Mouse (Mus musculus): ENCODE results near the gene Dennd1a. TPM values are rescaled to one million over a fixed set of nuclear protein-coding genes. Genes with fewer than 3 reads are reported as not detected.

Dennd1a gene
- total RNA-seq, 1 experiment from 2014 or later = 35.3 TPM

DNA sequence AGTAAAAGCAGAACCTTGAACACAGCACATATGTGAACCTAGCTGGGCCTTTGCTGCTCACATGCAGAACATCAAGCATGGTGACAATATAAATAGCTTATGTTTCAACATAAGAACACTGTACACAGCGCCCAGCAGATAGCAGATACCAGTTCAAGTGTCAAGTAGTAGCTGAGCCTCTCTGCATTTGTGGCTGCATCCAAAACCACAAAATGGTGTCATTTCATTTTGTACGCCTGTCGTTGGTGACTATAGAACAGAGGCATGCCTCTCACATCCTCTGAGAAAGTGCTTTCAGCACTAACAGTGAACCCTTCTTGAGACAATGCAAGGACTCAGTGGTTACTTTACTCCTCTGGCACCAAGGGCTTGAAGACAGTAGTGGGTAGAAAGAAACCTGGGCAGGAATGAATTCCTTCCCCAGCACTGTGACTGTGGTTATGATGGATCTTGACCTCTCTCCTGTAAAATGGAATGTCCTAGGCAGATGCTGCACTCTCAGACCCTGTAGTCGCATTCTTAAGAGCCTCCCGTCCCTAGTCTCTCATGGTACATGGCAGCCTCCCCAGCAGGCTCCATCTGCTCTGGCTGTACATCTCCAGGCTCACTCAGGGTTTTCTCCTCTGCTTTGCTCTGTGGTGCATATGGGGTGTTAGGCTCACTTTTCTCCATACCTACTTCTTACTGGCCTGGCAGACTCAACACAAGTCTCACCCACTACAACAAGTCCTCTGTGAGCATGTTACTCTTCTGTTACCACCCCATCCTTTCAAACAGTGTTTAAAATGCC is 154.0 kb downstream of the Dennd1a start:
- no peak for ATAC-seq (ENCODE audit: extremely low read depth, insufficient number of reproducible peaks, low FRiP score, poor library complexity, severe bottlenecking)

DNA sequence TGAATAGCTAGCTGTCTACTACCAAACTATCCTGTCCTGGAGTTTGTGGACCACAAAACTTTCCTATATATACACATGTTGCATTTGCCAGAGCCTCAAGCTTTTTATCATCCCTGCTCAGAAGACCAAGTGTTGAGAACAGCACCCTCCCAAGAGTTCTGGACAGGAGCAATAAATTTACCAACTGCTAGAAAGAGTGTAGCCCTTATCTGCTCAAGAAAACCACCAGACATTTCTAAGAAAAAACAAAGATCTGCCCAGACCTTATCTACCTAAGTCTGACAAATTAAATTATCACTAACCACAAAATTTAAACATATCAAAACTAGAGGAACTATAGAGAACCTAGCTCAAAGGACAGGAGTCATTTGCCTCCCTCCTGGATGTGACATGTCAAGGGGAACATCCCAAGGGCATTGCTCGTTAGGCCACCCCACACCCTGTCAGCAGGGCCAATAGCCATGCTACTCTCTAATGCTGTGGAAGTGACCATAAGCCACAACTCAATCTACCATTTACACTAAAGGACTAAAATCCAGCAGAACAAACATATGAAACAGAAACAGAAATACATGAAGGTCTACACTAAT is 154.9 kb downstream of the Dennd1a start:
- no peak for ATAC-seq (ENCODE audit: extremely low read depth, insufficient number of reproducible peaks, low FRiP score, poor library complexity, severe bottlenecking)

DNA sequence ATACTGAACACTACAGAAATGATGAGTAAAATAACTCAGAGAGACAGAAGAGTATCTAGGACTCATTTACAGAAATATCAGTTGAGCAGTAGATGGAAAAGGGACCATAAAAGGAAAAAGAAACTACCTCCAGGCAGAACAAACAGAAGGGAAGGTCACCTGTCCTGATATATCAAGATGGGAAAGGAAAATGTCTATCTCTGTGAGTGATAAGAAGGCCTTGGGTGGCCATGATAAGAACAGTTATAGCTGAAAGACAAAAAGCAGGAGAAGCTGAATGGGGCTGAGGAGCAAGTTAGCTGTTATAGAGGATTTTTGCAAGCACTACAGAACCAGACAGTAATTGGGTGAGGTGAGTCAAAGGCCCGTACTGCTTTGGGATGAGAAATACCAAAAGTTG is 155.7 kb downstream of the Dennd1a start:
- ATAC-seq (ENCODE audit: extremely low read depth, insufficient number of reproducible peaks, low FRiP score, poor library complexity, severe bottlenecking) = no peak

DNA sequence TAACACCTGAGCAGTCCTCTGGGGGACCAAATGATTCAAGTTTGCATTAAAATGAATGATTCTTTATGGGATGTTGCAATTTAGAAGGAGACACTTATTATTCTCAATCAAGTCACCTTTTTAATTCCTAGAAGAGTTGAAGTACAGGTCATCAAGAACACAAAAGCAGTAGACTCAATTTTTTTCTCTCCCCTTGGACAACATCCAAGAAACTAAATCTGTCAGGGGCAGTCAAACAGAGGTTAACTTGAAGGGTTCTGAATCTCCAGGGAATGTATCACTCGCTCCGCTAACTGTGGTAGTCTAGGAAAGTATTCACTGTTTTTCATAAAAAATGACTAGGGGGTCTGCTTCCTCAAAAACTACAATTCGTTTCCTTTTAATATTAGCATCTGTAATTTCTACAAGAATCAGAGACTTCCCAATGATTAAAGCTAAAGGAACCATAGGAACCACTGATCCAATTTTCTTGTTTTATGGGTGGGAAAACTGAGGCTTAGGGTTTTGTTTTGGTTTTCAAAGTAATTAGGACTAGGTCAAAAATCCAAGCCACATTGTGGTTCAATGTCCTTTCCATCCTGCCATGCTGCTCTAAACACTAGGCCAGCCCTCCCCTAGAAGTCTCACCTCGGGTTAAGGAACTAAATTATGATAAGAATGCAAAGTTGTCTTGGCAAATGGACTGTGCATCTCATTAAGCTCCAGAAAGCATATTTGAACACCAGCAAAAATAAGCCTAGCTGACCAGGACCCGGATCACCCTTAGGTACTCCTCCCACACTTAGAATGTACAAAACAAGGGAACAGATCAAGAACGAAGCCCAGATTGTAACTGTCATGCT is 157.0 kb downstream of the Dennd1a start:
- ATAC-seq (ENCODE audit: extremely low read depth, insufficient number of reproducible peaks, low FRiP score, poor library complexity, severe bottlenecking) = no peak

DNA sequence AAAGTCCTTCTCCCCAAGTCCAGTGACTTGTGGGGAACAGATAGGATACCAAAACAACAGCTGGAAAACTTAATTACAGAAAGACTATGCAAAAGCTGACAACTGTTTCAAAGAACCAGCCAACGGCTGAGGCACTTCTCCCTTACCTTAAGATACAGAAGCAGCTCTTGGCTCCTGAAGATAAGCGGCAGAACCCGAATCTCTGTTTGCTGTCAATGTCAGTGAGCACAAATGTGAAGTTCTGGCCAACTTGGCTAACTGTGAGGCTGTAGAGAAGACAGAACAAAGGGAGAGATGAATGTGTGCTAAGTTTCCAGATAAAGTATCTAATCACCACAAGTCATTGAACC is 160.8 kb downstream of the Dennd1a start:
- no peak for ATAC-seq (ENCODE audit: extremely low read depth, insufficient number of reproducible peaks, low FRiP score, poor library complexity, severe bottlenecking)

DNA sequence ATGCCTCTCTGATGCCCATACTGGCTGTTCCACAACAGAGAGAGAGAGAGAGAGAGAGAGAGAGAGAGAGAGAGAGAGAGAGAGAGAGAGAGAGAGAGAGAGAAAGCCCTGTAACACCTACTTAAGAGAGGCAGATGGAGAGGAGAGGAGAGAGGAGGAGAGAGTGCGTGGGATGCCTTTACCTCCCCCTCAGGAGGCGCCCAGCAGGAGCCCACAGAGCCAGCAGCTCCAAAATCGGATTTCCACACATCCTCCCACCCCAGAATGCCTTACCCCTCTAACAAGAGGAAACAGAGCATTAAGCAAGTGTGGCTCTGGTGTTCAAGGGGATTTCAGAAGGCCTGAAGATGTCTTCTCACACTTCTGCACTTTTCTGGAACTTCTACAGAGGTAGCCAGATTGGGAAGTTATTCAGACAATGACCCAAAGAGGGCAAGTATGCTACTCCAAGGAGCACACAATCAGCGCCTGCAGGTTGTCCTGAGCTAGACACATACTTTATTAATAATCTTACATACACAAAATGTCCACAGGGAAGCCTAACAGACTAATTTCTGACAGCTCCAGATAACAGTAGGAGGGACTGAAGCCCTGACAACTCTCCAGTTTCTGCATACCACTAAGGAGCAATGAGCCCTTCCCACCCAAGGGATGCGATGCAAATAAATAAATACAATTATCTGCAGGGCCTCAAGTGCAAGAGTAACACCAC is 161.4 kb downstream of the Dennd1a start:
- no peak for ATAC-seq (ENCODE audit: extremely low read depth, insufficient number of reproducible peaks, low FRiP score, poor library complexity, severe bottlenecking)

DNA sequence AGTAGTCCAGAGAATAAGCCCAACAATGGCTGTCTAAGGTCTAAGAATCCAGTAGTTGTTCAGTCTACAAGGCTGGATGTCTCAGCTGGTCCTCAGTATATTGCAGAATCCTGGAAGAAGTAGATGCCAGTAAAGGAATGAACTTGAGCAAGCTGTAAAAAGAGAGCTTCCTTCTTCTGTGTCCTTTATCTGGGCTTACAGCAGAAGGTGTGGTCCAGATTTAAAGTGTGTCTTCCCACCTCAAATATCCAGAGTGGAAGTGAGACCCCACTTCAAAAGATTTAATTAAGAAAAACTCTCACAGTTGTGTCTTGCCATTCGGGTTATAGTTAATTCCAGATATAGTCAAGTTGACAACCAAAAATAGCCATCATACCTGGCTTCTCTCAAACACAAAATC is 162.5 kb downstream of the Dennd1a start:
- ATAC-seq (ENCODE audit: extremely low read depth, insufficient number of reproducible peaks, low FRiP score, poor library complexity, severe bottlenecking) = no peak

DNA sequence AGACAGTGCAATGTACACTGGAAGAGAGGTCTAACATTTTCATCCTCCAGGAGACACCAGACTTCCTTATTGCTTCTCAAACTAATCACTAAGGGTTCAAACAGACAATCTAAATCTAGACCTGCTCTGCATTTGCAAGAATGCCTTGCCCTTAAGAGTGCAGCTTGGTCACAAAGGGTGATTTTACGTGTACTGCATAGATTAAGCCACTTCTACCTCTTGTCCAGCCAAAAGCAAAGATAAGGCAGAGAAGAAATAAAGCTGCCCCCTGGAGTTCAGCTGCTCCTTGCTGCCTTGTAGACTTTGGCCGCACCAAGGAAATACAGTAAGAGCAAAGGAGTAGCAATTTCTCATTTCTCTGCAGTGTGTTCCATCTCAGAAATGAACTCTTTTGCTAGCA is 172.2 kb downstream of the Dennd1a start:
- ATAC-seq (ENCODE audit: extremely low read depth, insufficient number of reproducible peaks, low FRiP score, poor library complexity, severe bottlenecking) = no peak

DNA sequence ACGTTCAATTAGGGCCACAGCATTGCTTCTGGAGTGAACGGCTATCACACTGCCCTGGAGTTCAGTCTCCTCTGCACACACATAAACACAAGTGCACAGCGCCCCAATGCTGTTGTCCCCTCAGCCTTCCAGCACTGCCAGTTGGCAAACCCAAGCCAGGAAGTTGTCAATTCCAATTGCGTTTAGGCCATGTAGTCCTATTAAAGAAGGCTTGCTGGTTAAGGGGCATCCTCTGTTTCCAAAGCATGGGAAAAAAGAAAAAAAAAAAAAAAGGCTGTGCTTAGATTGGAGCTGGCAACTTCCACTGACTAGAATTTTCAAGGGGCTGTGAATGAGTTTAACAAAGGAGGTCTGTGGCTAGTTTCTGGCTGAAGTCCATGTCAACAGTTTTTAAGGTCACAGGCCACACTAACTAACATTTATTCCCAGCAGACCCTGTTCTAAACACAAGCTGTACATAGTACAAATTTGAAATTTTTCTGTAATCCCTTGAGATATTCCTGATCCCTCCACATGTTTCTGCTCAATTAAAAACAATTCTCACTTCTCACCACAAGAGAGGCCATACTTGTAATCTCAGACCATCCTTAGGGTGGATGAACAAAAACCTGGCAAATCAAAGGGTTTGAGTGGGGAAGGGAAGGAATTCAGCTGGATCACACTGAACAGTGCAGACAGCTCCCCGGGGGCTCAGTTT is 175.4 kb downstream of the Dennd1a start:
- ATAC-seq (ENCODE audit: extremely low read depth, insufficient number of reproducible peaks, low FRiP score, poor library complexity, severe bottlenecking) = no peak

DNA sequence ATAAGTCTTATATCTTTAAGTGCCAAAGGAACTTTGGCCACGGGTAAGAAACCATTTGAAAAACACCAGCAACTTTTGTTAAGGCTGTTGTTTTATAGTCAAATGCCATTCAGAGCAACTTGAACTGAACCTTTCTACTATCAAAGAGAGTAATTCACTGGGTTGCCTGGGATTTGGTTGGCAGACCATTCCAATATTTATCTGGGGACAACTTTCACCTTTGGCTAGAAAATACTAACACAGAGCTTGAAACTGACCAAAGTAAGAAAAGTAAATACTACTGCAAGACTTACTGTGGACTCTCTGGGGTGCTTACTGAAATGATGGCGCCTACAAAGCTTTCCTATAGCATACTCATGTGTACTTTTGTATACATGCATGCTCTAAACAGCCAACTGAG is 178.6 kb downstream of the Dennd1a start:
- no peak for ATAC-seq (ENCODE audit: extremely low read depth, insufficient number of reproducible peaks, low FRiP score, poor library complexity, severe bottlenecking)

DNA sequence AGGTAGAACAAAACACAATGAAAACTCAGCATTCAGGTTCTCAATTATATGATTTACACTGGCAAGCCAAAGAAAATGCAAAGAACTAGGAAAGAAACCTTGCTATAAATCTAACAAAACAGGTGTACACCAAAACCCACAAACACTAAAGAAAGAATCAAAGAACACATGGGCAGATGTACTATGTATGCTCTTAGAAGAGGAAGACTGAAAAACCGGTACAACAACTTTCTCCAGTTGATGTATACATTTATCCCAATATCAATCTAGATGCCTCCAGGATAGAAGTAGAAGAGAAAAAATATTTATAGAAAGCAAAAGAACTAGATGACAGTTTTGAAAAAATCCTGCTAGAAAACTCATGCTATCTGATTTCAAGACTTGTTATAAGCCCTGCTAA is 184.5 kb downstream of the Dennd1a start:
- ATAC-seq (ENCODE audit: extremely low read depth, insufficient number of reproducible peaks, low FRiP score, poor library complexity, severe bottlenecking) = no peak

DNA sequence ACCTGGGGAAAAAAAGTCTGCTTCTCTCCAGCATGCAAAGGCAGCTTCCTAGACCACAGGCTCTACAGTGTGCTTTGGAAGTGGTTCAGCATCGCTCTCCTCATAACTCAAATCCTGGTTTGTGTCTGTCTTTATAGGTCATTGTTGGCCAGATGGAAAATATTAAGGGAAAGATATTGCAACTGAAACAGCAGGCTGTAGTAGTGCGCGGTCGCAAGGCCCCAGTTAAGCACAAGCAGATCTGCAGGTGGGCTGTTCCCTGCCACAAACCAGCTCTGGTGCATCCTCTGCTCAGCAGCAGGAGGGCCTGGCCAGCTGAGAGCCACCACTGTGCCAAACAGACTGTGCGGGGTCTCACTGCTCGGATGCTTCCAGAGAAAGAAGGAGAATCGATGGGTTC is 186.9 kb downstream of the Dennd1a start:
- ATAC-seq (ENCODE audit: extremely low read depth, insufficient number of reproducible peaks, low FRiP score, poor library complexity, severe bottlenecking) = no peak

DNA sequence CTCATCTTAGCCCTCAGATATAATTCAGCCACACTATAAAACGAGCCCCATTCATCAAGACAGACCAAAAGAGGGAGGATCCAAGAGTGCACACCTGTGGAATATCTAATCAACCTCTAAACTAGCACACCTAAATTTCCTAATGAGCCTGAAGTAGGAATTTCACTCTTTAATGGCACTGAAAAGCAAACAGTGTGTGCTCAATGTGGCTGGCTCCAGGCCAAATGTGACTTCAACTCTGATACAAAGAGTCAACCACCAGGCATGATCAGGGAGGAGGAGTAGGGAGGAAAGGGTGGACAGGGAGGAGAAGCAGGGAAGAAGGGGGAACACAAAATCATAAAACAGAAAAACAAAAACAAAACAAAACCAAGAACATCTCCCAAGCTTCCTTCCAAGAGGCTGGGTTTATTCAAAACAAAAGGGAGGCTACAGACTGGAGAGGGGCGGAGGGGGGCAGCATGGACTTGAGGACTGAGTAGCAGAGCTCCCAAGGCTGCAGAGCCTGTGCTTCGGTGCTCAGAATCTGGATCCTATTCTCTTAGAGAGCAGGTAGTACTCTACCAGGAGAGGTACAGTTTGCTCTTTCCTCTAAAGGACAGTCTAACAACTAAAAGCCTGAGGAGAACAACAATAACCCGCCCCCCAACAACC is 187.9 kb downstream of the Dennd1a start:
- no peak for ATAC-seq (ENCODE audit: extremely low read depth, insufficient number of reproducible peaks, low FRiP score, poor library complexity, severe bottlenecking)

DNA sequence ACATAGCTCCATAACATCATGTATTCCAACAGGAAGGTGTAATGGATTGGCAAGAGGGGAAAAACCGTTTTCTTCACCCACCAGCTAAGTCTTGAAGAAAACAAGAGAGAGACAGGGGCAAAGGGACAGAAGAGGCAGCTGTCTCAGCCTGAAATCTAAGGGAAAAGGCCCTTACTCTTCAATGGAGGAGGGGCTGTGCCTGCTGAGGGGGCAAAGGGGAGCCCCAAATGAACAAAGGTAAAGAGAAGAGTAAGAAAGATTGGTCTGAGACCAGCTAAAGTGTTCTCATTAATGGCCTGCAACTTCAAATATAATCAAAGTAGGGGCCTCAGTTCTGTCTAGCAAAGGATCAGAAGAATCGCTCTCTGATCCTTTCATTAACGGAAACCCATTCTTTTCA is 189.7 kb downstream of the Dennd1a start:
- no peak for ATAC-seq (ENCODE audit: extremely low read depth, insufficient number of reproducible peaks, low FRiP score, poor library complexity, severe bottlenecking)

DNA sequence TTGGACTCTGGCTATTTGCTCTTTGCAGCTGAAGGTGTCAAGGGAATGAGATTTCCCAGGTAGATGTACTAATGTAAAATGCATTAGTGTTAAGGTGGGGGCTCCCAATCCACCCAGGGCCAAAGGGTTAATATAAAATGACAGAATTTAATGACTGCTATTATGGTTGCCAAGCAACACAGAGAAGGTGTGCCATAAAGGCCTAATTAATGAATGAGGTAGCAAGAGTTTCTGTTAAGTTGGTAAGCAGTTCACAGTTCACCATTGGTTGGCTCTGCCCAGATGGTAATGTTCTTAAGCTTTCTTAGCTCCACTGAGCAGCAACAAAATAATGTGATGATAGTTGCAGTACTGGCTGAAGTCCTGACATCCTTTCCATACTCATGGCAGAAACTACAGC is 190.9 kb downstream of the Dennd1a start:
- no peak for ATAC-seq (ENCODE audit: extremely low read depth, insufficient number of reproducible peaks, low FRiP score, poor library complexity, severe bottlenecking)

DNA sequence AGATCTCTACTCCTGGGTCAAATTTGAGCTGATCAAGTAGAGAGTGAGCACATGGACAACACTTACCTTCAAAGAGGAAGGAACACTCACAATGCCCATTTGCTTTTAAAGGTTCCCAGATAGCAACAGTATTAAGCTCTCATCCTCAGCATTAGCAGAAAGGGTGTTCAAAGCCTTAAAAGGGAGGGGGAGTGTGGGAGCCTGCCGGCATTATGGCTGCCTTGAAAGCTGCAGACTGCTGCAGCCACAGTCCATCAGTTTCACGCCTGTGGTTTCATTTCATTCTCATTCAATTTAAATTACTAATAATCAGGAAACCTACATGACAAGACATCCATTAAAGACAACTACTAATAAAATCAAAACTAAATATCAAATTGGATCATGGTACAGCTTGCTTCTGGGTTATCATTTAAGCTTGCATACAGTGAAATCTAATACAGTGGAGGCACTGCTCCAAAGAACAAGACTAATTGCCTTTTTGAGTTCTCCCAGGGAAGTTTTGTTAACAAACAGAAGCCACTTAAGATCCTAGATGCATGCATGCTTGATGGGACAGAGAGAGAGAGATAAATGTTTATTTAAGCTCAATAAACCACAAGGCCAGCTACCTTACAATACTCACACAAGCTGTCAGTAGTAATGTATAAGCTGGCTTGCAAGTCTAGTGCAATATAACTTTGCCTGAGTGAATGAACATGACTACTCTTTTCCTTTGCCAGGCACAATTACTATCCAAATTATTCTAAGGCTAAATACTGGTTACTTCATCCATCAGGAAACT is 192.6 kb downstream of the Dennd1a start:
- no peak for ATAC-seq (ENCODE audit: extremely low read depth, insufficient number of reproducible peaks, low FRiP score, poor library complexity, severe bottlenecking)

DNA sequence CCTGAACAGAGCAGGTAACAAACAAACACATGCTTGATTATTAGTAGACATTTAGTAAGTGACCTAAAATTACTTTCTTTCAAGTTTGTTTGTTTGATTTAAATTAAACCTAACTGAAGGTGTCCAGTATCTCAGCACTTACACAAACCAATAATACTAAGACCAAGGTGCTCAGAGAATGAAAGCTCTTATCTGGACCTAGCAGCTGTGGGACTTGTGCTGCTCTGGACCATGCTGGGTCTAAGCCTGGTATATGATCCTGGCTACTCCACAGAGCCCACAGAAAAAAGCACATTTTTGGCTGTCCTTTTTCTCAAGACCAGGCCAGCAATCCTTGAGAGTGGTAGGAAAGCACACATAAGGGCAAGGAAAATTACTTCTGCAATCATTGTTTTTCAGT is 193.2 kb downstream of the Dennd1a start:
- no peak for ATAC-seq (ENCODE audit: extremely low read depth, insufficient number of reproducible peaks, low FRiP score, poor library complexity, severe bottlenecking)

DNA sequence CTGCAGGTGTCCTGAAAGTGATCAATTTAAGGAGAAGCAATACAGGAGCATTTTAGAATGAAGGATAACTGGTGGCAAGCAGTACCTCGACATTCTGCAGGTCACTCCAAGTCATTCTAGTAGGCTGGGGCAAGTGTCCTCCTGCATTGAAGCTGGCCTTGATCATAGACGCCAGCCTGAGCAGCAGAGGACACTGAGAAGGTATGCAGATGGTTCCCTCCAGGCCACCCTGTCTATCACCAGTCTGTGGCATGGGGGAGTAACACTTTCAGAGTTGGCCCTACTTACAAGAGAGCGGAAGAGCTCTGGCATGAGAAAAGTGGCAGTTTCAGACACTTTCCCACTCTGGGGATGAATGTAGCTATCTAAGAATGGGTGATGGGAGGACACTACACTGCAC is 193.9 kb downstream of the Dennd1a start:
- no peak for ATAC-seq (ENCODE audit: extremely low read depth, insufficient number of reproducible peaks, low FRiP score, poor library complexity, severe bottlenecking)

Data from neutrophil, adult 5-6 weeks (primary cell).